Mouse (Mus musculus) natural killer cell, adult 2 months (primary cell): ENCODE measurements around the gene Dqx1.

Source experiments
- DNase-seq, 2 experiments: peaks; one replicate each; pipeline ENCODE4 v3.0.0; 2022; ENCODE audit warnings: low spot score in 2 of 2

The Dqx1 gene

DNA sequence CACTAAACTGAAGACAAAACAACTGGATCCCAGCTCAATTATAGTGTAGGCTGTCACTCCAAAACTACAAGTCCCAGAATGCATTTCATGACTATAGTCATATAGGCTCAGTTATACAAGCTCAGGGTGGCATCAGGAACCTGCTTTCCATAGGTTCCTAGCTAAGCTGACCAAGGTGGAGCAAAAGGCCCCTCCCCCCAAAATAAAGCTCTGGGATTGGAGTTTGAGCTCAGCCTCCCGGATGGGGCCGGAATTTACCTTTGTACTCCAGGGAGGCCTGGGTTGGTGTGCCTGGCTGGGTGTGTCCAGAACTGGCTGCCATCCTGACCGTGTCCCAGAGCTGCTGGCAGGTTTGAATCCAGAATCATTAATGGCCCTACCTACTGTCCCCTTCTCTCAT, at the start of gene Dqx1:
TSS of gene Dqx1 (plus strand) at position 55 of the 400 bp plus-strand sequence.
- no peak for DNase-seq

GRCm38 (mm10) chr6:83008659-83009058, 49.0 kb upstream of the Dqx1 start:
- peak; percentile 18 to 21 for DNase-seq

DNA sequence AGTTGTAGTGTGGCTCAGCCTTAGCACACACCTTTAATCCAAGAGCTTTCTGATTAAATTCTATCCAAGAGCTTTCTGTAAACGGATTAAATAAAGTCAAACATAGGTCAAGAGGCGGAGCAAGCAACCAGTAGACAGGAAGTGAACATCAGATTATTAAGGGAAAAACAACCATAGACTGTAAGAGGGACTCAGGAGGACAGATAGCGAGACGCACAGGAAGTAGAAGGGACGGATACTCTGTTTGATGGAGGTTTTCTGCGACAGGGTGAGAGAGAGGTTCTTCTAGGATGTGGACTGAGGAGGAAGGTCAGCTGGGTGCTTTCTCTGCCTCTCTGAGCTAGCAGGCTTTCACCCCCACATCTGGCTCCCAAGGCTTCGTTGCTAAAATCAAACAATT, 47.6 kb upstream of the Dqx1 start:
- peak; percentile 24 to 34 for DNase-seq

DNA sequence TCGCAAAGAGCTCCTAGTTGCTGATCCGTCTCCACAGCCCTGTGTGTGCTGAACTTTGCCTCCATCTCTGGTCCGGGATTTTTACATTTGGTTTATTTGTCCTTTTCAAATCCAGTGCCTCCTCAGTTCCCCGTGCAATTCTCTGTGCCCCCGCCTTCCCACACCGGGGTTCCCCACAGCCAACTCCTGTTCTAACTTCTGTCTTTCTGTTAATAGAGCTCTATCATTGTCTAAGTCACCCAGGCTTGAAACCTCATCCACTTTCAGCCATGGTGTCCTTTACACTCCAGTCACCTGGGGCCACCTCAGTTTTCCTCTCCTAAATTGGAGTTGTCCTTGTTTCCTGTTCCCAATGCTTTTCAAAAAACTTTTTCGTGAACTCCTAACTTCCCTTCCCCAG, 46.4 kb upstream of the Dqx1 start:
- DNase-seq: no peak

GRCm38 (mm10) chr6:83011756-83012155, 45.9 kb upstream of the Dqx1 start:
- no peak for DNase-seq

- peak; percentile 36 to 42 for DNase-seq
These were observed 44.2 kb upstream of the Dqx1 start for GRCm38 (mm10) chr6:83013444-83013843.

GRCm38 (mm10) chr6:83014482-83015466, 42.9 kb upstream of the Dqx1 start:
- DNase-seq: no peak

- DNase-seq: no peak
These were observed 41.9 kb upstream of the Dqx1 start for GRCm38 (mm10) chr6:83015749-83016148.

DNA sequence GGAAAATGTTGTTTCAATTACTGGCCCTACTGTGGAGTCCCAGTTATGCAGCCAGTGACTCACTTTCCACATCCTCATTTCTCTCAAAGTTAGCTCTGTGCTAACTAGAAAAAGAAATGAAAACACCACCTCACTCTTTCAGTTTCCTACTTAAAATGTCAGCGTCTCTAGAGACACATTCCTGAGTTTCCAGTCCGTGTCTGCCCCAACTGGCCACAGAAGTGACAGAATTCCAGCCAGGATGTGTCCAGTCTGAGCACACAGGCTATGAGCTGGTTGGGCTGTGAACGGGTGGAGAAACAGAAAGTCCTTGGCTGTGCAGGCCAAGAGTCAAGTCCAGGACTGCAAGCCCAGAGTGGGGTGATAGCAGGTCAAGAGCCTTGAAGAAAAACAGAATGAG, 40.5 kb upstream of the Dqx1 start:
- no peak for DNase-seq

GRCm38 (mm10) chr6:83019044-83019443, 38.6 kb upstream of the Dqx1 start:
- DNase-seq: no peak

DNA sequence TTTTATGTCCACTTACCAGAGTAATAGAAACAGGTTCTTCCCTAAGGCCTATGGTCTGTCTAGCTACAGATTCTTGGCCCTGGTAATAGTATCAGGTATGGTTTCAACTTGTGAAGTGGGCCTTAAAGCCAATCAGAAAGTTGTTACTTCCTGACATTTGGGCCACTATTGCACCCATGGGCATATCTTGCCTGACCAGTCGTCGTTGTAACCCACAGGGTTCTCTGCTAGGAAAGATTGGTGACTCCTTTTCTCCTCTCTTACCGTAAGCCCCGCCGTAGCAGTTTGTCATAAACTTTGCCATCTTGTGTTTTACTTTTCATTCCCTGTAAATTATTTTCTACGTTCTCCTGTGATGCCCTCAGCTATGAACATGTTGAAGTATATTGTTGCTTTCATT, 37.5 kb upstream of the Dqx1 start:
- no peak for DNase-seq

- no peak for DNase-seq
These were observed 36.6 kb upstream of the Dqx1 start for GRCm38 (mm10) chr6:83020836-83021593.

- DNase-seq: no peak
These were observed 34.6 kb upstream of the Dqx1 start for GRCm38 (mm10) chr6:83023008-83023407.

- DNase-seq: no peak
These were observed 33.9 kb upstream of the Dqx1 start for GRCm38 (mm10) chr6:83023786-83024185.

GRCm38 (mm10) chr6:83024421-83024820, 33.2 kb upstream of the Dqx1 start:
- DNase-seq: no peak

DNA sequence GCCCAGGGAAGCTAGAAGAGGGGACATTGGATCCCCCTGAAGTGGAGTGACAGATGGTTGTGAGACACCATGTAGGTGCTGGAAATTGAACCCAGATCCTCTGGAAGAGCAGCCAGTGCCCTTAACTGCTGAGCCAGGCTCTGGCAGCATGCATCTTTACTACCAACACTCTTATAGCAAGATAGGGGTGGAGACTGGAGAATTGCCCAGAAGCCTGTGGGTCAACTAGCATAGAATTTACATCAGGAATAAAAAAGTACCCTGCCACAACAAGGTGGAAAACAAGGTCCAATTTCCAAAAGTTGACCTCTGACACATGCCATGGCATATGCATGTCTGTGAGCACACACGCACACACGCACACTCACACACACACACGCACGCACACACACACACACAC, 32.4 kb upstream of the Dqx1 start:
- DNase-seq: no peak

GRCm38 (mm10) chr6:83027293-83027692, 30.4 kb upstream of the Dqx1 start:
- no peak for DNase-seq

DNA sequence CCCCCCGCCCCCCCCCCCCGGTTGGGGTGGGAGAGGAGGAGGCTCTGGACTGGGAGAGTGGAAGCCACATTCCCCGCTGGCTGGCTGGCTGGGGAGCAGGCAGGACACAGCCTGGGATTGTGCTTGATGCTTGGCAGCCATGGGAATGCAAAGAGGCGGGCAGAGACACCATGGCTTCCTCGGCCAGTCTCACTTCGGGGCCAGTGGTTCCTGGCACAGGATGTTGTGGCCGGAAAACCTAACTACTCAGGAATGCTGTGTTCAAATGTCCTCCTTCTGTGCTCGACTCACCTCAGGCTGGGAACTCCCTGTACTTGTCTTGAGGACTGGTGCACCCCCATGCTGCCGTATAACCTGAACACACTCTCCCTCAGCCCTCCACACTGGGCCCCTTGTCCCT, 29.9 kb upstream of the Dqx1 start:
- no peak for DNase-seq

- no peak for DNase-seq
These were observed 27.9 kb upstream of the Dqx1 start for GRCm38 (mm10) chr6:83029777-83030176.

DNA sequence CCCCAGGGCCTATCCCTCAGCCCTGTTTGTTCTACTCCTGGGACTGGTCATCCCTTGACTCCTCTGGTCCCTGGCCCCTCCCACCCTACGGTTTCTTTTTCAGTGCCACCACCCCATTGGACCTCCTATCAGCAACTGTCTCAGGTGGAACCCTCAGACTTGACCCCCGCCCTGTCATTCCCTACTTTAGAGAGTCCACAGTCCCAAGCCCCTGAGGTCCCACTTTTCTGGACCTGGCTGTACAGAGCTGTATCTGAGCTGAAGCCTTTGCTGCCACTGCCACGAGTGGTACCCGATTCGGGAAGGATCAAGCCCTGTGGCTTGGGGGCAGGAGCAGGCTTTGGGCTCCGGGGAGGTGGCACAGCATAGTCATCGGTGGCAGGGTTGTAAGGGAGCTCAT, 26.5 kb upstream of the Dqx1 start:
- DNase-seq: no peak

DNA sequence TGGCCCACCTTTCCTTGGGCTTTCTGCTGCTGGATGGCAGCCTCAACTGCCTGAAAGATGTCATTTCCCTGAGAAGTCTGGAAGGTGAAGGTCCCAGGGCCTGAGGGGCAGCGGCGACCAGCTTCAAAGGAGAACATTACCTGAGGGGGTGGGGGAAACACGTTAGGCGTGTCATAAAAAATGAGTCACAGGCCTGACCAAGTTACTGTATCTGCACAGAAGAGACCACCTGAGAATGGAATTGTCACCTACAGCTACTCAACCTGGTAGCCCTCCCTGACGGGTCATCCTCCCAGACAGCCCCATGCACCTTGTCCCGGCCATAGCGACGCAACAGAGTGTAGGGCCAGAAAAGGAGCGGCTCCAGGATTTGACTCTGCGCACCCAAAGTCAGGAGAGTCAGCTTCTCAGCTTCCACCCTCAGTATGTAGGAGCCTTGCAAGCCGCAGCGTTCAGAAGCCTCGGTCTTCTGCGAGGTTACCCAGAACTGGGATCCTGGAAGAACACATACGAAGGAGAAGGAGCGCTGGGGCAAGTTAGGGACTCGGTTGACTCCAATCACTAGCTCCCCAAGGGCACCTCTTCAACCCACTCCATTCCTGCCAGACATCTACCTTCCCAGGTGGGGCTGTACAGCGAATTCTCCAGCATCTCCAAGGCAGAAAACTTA, 25.6 kb upstream of the Dqx1 start:
- no peak for DNase-seq

GRCm38 (mm10) chr6:83032769-83033191, 24.9 kb upstream of the Dqx1 start:
- peak; percentile 54 to 58 for DNase-seq
